Mouse (Mus musculus): Measurements from ENCODE around the gene Npepps.
A peak's percentile ranks its signal among the peaks of the same experiment; 100 is the strongest.
"Not testable (repeated sequence)": the region's sequence is repeated elsewhere in the genome, so short reads cannot be mapped to it uniquely, and the experiment has no call there.

Npepps gene

GRCm38 (mm10) chr11:97280216-97280861 lies at the start of gene Npepps:
Npepps (minus strand) TSS chr11:97280638.
- peak; percentile 22 for DNase-seq (ENCODE audit: low read depth, low spot score)

GRCm38 (mm10) chr11:97328148-97328547 lies 47.7 kb upstream of the Npepps start:
- no peak for DNase-seq (ENCODE audit: low read depth, low spot score)

GRCm38 (mm10) chr11:97325224-97325623 lies 44.8 kb upstream of the Npepps start:
- no peak for DNase-seq (ENCODE audit: low read depth, low spot score)

- DNase-seq (ENCODE audit: low read depth, low spot score), result not testable (repeated sequence)
Observed at GRCm38 (mm10) chr11:97321894-97322600, 41.6 kb upstream of the Npepps start.

GRCm38 (mm10) chr11:97321197-97321596 lies 40.8 kb upstream of the Npepps start:
- no peak for DNase-seq (ENCODE audit: low read depth, low spot score)

GRCm38 (mm10) chr11:97315504-97316503 lies 35.4 kb upstream of the Npepps start, which contains the start of gene Mrpl45:
Mrpl45 (plus strand) TSS chr11:97315716.
- DNase-seq (ENCODE audit: low read depth, low spot score), result peak; percentile 93

- DNase-seq (ENCODE audit: low read depth, low spot score), result no peak
Observed at GRCm38 (mm10) chr11:97314751-97315503, 34.5 kb upstream of the Npepps start.

- DNase-seq (ENCODE audit: low read depth, low spot score), result no peak
Observed at GRCm38 (mm10) chr11:97314110-97314509, 33.7 kb upstream of the Npepps start.

GRCm38 (mm10) chr11:97312871-97313270 lies 32.4 kb upstream of the Npepps start:
- DNase-seq (ENCODE audit: low read depth, low spot score), result not testable (repeated sequence)

GRCm38 (mm10) chr11:97310895-97311631 lies 30.6 kb upstream of the Npepps start:
- no peak for DNase-seq (ENCODE audit: low read depth, low spot score)

GRCm38 (mm10) chr11:97309911-97310571 lies 29.6 kb upstream of the Npepps start:
- peak; percentile 64 for DNase-seq (ENCODE audit: low read depth, low spot score)

- DNase-seq (ENCODE audit: low read depth, low spot score), result no peak
Observed at GRCm38 (mm10) chr11:97309451-97309836, 29.0 kb upstream of the Npepps start.

- DNase-seq (ENCODE audit: low read depth, low spot score), result no peak
Observed at GRCm38 (mm10) chr11:97308806-97309450, 28.5 kb upstream of the Npepps start.

GRCm38 (mm10) chr11:97307294-97308069 lies 27.0 kb upstream of the Npepps start:
- DNase-seq (ENCODE audit: low read depth, low spot score), result no peak

- DNase-seq (ENCODE audit: low read depth, low spot score), result no peak
Observed at GRCm38 (mm10) chr11:97304631-97305030, 24.2 kb upstream of the Npepps start.

GRCm38 (mm10) chr11:97302231-97302781 lies 21.9 kb upstream of the Npepps start:
- no peak for DNase-seq (ENCODE audit: low read depth, low spot score)

GRCm38 (mm10) chr11:97301406-97301805 lies 21.0 kb upstream of the Npepps start:
- no peak for DNase-seq (ENCODE audit: low read depth, low spot score)

GRCm38 (mm10) chr11:97299939-97300338 lies 19.5 kb upstream of the Npepps start:
- DNase-seq (ENCODE audit: low read depth, low spot score), result no peak
